Mouse (Mus musculus): ENCODE results near the gene Cx3cr1.

- no peak for TF ChIP-seq POLR2A (IDR thresholded peaks at IDR 0.05; ENCODE audit: insufficient read depth, low read length)
- TF ChIP-seq CTCF (IDR thresholded peaks at IDR 0.05; ENCODE audit: low read depth, low read length), result peak; percentile 47
Measured at GRCm38 (mm10) chr9:120080546-120081108, 10.9 kb upstream of the Cx3cr1 start.
